33 mouse cellular contexts compared by ENCODE assay signal in the genomic region with DNA sequence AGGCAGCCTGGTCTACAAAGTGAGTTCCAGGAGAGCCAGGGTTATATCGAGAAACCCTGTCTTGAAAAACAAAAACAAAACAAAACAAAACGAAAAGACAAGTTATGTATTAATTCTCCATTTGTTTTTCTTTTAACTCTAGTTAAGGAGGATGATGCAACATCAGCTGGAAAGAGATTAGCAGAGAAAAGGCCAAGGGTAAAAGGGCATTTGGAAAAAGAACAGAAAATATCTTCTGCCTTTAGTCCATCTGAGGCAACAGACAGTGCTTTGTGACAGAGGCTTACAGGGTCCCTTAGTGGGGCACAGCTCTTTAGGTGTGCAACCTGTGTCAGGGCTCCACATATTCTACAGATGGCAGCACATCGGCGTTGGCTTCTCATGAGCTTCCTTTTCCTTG. TPM values are rescaled to one million over a fixed set of nuclear protein-coding genes. Genes with fewer than 3 reads are reported as not detected.
DNase-seq lines count a peak whose midpoint lies in the region; ATAC-seq and TF ChIP-seq lines count a peak whose summit lies in the region.
"Had no signal": no experiment of that assay in that cellular context is flagged by ENCODE, and none has a peak within 500 bp of the region (broad histone marks: within the 10 kb centered on the region; RNA-seq: fewer than 3 reads in every experiment).

TSS of gene Ugt3a2 (plus strand) at position 210 of the 400 bp plus-strand sequence.

- peak; percentile 41 for DNase-seq in kidney, adult 18-20 months
- no peak for DNase-seq in kidney, postnatal 10 days
- DNase-seq in kidney, adult 9 months = peak; percentile 84
- no peak for DNase-seq in kidney, postnatal 0 days (ENCODE audit: low spot score)
- DNase-seq in kidney, postnatal 36 days = peak; percentile 49 to 61
- no peak for DNase-seq in layer of hippocampus, postnatal 14 days (ENCODE audit: low spot score in 2 of 2)
- no peak for DNase-seq in spleen, postnatal 36 days (ENCODE audit: low spot score in 2 of 2)
- DNase-seq: adrenal gland, postnatal 14 days; cerebellum, adult 11-12 months; cerebellum, adult 8-10 months; cerebellum, postnatal 10 days; cerebellum, postnatal 36 days; embryo, embryonic 11 days; gastrocnemius, postnatal 25 days; heart, adult 18-20 months; heart, postnatal 14 days; heart, postnatal 4 days had no signal

- H3K27me3 ChIP-seq in kidney, embryonic 15.5 days = no peaks in the 10 kb centered on the region
- H3K27me3 ChIP-seq in kidney, postnatal 0 days (ENCODE audit: insufficient read depth, low read length) = no peaks in the 10 kb centered on the region
- H3K27me3 ChIP-seq: embryonic facial prominence, embryonic 13.5 days; forebrain, embryonic 12.5 days; forebrain, embryonic 15.5 days; heart, embryonic 13.5 days had no signal

- H3K27ac ChIP-seq in kidney, embryonic 15.5 days = no peak within 1 kb of the TSS
- no peak within 1 kb of the TSS for H3K27ac ChIP-seq in kidney, postnatal 0 days
- H3K27ac ChIP-seq: embryonic facial prominence, embryonic 10.5 days; embryonic facial prominence, embryonic 13.5 days; forebrain, embryonic 12.5 days; forebrain, embryonic 15.5 days; heart, embryonic 10.5 days; heart, embryonic 13.5 days; hindbrain, embryonic 14.5 days had no signal

- H3K9me3 ChIP-seq in kidney, embryonic 15.5 days (replicated peaks) = no peaks in the 10 kb centered on the region
- H3K9me3 ChIP-seq in kidney, postnatal 0 days (replicated peaks; ENCODE audit: low read length) = no peaks in the 10 kb centered on the region
- H3K9me3 ChIP-seq: embryonic facial prominence, embryonic 10.5 days; embryonic facial prominence, embryonic 13.5 days; forebrain, embryonic 12.5 days; forebrain, embryonic 15.5 days; heart, embryonic 10.5 days; heart, embryonic 13.5 days had no signal

- TF ChIP-seq CTCF in kidney, postnatal 0 days (IDR thresholded peaks at IDR 0.05; ENCODE audit: low read depth) = no peak

- H3K4me2 ChIP-seq in kidney, embryonic 15.5 days = no peak within 1 kb of the TSS
- H3K4me2 ChIP-seq in kidney, postnatal 0 days (ENCODE audit: low read length) = no peak within 1 kb of the TSS
- H3K4me2 ChIP-seq: embryonic facial prominence, embryonic 13.5 days; forebrain, embryonic 12.5 days; forebrain, embryonic 15.5 days; heart, embryonic 13.5 days; hindbrain, embryonic 14.5 days had no signal

- H3K9ac ChIP-seq in kidney, embryonic 15.5 days = no peak within 1 kb of the TSS
- H3K9ac ChIP-seq in kidney, postnatal 0 days (ENCODE audit: low read depth, low read length) = no peak within 1 kb of the TSS
- H3K9ac ChIP-seq: embryonic facial prominence, embryonic 13.5 days; forebrain, embryonic 12.5 days; forebrain, embryonic 15.5 days; heart, embryonic 13.5 days; hindbrain, embryonic 14.5 days had no signal

- 87% methylated on average over 4 of the region's 4 CpGs for WGBS in kidney, embryonic 15.5 days
- 75% methylated on average over 4 of the region's 4 CpGs for WGBS in kidney, postnatal 0 days

- no peaks in the 10 kb centered on the region for H3K4me1 ChIP-seq in kidney, embryonic 15.5 days
- no peaks in the 10 kb centered on the region for H3K4me1 ChIP-seq in kidney, postnatal 0 days (replicated peaks; ENCODE audit: insufficient read depth, low read length)
- H3K4me1 ChIP-seq: embryonic facial prominence, embryonic 10.5 days; embryonic facial prominence, embryonic 13.5 days; forebrain, embryonic 12.5 days; forebrain, embryonic 15.5 days; heart, embryonic 10.5 days; heart, embryonic 13.5 days had no signal

- ATAC-seq in kidney, embryonic 15.5 days (replicated peaks; ENCODE audit: low FRiP score) = no peak
- ATAC-seq in kidney, postnatal 0 days (replicated peaks; ENCODE audit: low FRiP score, low read depth) = no peak
- ATAC-seq: CD4-positive, CD25-positive, alpha-beta regulatory T cell, adult 4 months; forebrain, embryonic 15.5 days had no signal

- H3K4me3 ChIP-seq in kidney, embryonic 15.5 days (replicated peaks) = no peak within 1 kb of the TSS
- H3K4me3 ChIP-seq in kidney, postnatal 0 days (replicated peaks; ENCODE audit: low read depth, low read length) = no peak within 1 kb of the TSS
- H3K4me3 ChIP-seq: embryonic facial prominence, embryonic 10.5 days; embryonic facial prominence, embryonic 13.5 days; erythroblast, embryonic 14.5 days; forebrain, embryonic 12.5 days; forebrain, embryonic 15.5 days; heart, embryonic 10.5 days; heart, embryonic 13.5 days had no signal

- H3K36me3 ChIP-seq in kidney, embryonic 15.5 days = no peaks in the 10 kb centered on the region
- H3K36me3 ChIP-seq in kidney, postnatal 0 days (ENCODE audit: insufficient read depth, low read length) = no peaks in the 10 kb centered on the region
- H3K36me3 ChIP-seq: embryonic facial prominence, embryonic 10.5 days; embryonic facial prominence, embryonic 13.5 days; forebrain, embryonic 12.5 days; forebrain, embryonic 15.5 days; heart, embryonic 10.5 days; heart, embryonic 13.5 days had no signal

RNA-seq across cellular contexts. Expression of gene Ugt3a2, which starts in this region (rescaled TPM):
- 0.06 and 0.39 TPM in 2 replicates for polyA plus RNA-seq in kidney, embryonic 15.5 days (2015; fragmentation: Nextera tagmentation; extraction: Ambion mirVana)
- 25.8 and 34.6 TPM in 2 replicates for polyA plus RNA-seq in kidney, postnatal 0 days (2015; fragmentation: Nextera tagmentation; extraction: Ambion mirVana)
- total RNA-seq in layer of hippocampus, postnatal 14 days (2021) = not detected
- total RNA-seq: gastrocnemius, adult 8-10 months; gastrocnemius, postnatal 25 days; heart, adult 18-20 months; heart, postnatal 14 days; heart, postnatal 4 days; MEL had no signal
- polyA plus RNA-seq: C2C12; cortical plate, adult 2 months; embryonic facial prominence, embryonic 10.5 days; embryonic facial prominence, embryonic 13.5 days; erythroblast, embryonic 14.5 days; forebrain, embryonic 12.5 days; forebrain, embryonic 15.5 days; heart, embryonic 10.5 days; heart, embryonic 13.5 days; heart, embryonic 16.5 days; hindbrain, embryonic 11.5 days; hindbrain, embryonic 14.5 days had no signal

Comparison
In these comparisons a context has a peak if more than half of its experiments do, and no peak if none do; other contexts are left out.
1. RNA of gene Ugt3a2 (polyA plus RNA-seq): 25.8 to 34.6 TPM in kidney, postnatal 0 days; 0.06 to 0.39 TPM in kidney, embryonic 15.5 days; every median in the first group is over 10 times any median in the second.
2. DNase-seq: peak in kidney, adult 18-20 months (single experiment), kidney, adult 9 months (single experiment) and kidney, postnatal 36 days (2 of 2); none in kidney, postnatal 10 days (single experiment), kidney, postnatal 0 days (single experiment), layer of hippocampus, postnatal 14 days (0 of 2) and spleen, postnatal 36 days (0 of 2).